Mouse (Mus musculus) testis, adult 2 months (tissue): Measurements from ENCODE around the gene Lcn6. TPM values are rescaled to one million over a fixed set of nuclear protein-coding genes. Genes with fewer than 3 reads are reported as not detected.
A peak's percentile ranks its signal among the peaks of the same experiment; 100 is the strongest.
"Not testable (repeated sequence)": the region's sequence is repeated elsewhere in the genome, so short reads cannot be mapped to it uniquely, and the experiment has no call there.

ENCODE experiments used
- H3K27ac ChIP-seq: fragments of 200-500 bp; 2 replicates; pipeline ENCODE4 v1.5.1; 2012; ENCODE audit warnings: low read depth, low read length; ENCODE audit not compliant: control insufficient read depth, insufficient read depth
- H3K27me3 ChIP-seq: fragments of 200-500 bp; 2 replicates; pipeline ENCODE4 v1.6.1; 2012; ENCODE audit warnings: mild to moderate bottlenecking, low read length, moderate library complexity; ENCODE audit not compliant: control insufficient read depth, insufficient read depth
- H3K36me3 ChIP-seq: fragments of 200-500 bp; 2 replicates; pipeline ENCODE4 v1.6.1; 2012; ENCODE audit warnings: mild to moderate bottlenecking, low read length; ENCODE audit not compliant: control insufficient read depth, insufficient read depth
- H3K4me1 ChIP-seq: fragments of 200-500 bp; 2 replicates; pipeline ENCODE4 v1.6.1; 2012; ENCODE audit warnings: low read length; ENCODE audit not compliant: control insufficient read depth, insufficient read depth
- H3K4me3 ChIP-seq: fragments of 200-500 bp; 2 replicates; pipeline ENCODE4 v1.5.1; 2012; ENCODE audit warnings: low read depth, mild to moderate bottlenecking, low read length, moderate library complexity, mixed read lengths; ENCODE audit not compliant: control insufficient read depth
- CTCF ChIP-seq: fragments of 200-500 bp; IDR thresholded peaks from 2 replicates; pipeline ENCODE4 v1.5.1; 2012; ENCODE audit warnings: low read depth, mild to moderate bottlenecking, inconsistent platforms, low read length, moderate library complexity; ENCODE audit not compliant: control insufficient read depth, insufficient read depth, insufficient replicate concordance
- POLR2A ChIP-seq: fragments of 200-500 bp; IDR thresholded peaks from 2 replicates; pipeline ENCODE4 v1.6.1; 2012; ENCODE audit warnings: low read depth, mild to moderate bottlenecking, inconsistent platforms, low read length, moderate library complexity; ENCODE audit not compliant: control insufficient read depth
- polyA plus RNA-seq: library from polyadenylated mRNA; depleted of rRNA; stranded (reverse); fragments of >200 nt; gene quantifications from 2 replicates; pipeline ENCODE4 v1.2.3, GENCODE M21; 2012; rRNA removed

Lcn6 gene
- polyA plus RNA-seq, 1 experiment = not detected

DNA sequence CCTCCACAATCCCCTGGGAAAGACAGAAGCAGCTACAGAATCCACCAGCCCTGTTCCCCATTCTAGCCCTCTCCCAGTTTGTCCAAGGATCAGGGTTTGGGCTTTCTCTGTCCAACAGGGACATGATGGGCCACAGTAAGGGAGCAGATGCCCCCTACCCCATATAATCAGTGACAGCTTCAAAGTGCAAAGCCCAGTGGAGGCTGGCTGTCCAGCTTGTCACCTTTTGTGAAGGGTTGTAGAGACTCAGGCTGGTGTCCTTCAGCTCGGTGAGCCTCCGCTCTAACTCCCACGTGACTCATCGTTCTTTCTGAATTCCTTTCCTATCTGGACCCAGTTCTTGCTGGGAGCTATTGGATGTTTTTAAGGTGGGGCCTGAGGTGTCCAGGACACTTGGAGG is 27.1 kb downstream of the Lcn6 start:
- H3K4me1 ChIP-seq = no peaks in the 10 kb centered on the region
- TF ChIP-seq POLR2A (no peak), CTCF (no peak)
- no peaks in the 10 kb centered on the region for H3K36me3 ChIP-seq
- no peak overlapping the region for H3K27ac ChIP-seq
- no peaks in the 10 kb centered on the region for H3K27me3 ChIP-seq
- H3K4me3 ChIP-seq = no peak overlapping the region

DNA sequence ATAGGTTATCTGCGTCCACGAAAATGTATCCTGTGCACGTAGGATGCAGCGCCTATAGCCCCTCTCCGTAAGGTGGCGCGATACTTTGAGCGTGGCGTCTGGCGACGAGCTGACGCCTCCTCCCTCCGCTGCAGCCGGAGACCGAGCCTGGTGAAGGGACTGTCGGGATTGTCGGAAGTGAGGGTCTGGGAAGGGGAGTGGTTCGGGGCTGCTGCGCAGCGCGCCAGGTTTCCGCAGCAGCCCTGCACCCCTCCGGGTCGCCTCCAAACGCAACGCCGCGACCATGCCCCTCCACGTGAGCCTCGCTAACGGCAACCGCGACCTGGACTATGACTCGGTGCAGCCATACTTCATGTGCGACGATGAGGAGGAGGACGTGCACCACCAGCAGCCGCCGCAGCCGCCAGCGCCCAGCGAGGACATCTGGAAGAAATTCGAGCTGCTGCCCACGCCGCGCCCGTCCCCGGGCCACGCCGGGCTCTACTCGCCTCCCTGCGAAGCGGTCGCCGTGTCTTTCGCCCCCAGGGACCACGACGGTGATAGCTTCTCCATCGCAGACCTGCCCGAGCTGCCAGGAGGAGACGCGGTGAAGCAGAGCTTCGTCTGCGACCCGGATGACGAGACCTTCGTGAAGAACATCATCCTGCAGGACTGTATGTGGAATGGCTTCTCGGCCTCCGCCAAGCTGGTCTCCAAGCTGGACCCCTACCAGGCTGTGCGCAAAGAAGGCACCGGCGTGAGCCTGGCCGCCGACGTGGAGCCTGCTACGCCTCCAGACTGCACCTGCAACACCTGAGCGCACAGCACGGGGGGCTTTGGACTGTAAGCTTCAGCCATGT is 30.3 kb downstream of the Lcn6 start, which contains the start of gene Bmyc:
Gene Bmyc, plus strand, starts transcription at position 97 of the 839 bp plus-strand sequence.
- Histone ChIP-seq H3K27me3 (no peaks in the 10 kb centered on the region), H3K4me3 (peak within 1 kb of the TSS; percentile 84), H3K36me3 (no peaks in the 10 kb centered on the region), H3K27ac (peak within 1 kb of the TSS; percentile 5), H3K4me1 (no peaks in the 10 kb centered on the region)
- TF ChIP-seq CTCF = peak; percentile 31; the same call in 1 of the 2 replicates
- peak; percentile 28; the same call in 1 of the 2 replicates for TF ChIP-seq POLR2A

GRCm38 (mm10) chr2:25708121-25708520 is 31.5 kb downstream of the Lcn6 start:
- Histone ChIP-seq H3K36me3 (no peaks in the 10 kb centered on the region), H3K4me3 (no peak overlapping the region), H3K4me1 (no peaks in the 10 kb centered on the region), H3K27ac (no peak overlapping the region), H3K27me3 (no peaks in the 10 kb centered on the region)
- TF ChIP-seq POLR2A = no peak
- TF ChIP-seq CTCF = 0 out of 2 replicates have a peak, but pooled peaks have one; percentile 6

DNA sequence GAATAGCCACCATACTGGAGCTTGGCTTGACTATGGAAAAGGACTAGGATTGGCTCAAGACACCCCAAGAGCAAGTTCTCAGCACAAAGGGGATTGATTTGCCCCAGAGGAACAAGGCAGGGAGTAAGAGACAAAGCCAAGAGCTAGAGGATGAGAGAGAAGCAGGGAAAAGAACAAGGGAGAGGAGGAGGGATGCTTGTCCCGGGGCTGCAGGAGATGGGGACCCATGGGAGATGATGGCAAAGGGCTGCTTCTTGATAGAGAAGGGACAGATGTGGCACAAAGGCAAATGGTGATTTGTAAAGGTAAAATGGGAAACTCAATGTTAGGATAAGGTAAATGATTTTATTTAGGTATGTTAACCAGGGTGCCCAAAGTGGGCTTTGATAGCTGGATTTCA is 32.5 kb downstream of the Lcn6 start:
- H3K27me3 ChIP-seq, H3K4me3 ChIP-seq, H3K4me1 ChIP-seq, H3K36me3 ChIP-seq, H3K27ac ChIP-seq: not testable (repeated sequence)

- not testable (repeated sequence) for H3K4me3 ChIP-seq, H3K36me3 ChIP-seq, H3K4me1 ChIP-seq, H3K27ac ChIP-seq, H3K27me3 ChIP-seq
These were observed 33.2 kb downstream of the Lcn6 start for GRCm38 (mm10) chr2:25709791-25710190.

DNA sequence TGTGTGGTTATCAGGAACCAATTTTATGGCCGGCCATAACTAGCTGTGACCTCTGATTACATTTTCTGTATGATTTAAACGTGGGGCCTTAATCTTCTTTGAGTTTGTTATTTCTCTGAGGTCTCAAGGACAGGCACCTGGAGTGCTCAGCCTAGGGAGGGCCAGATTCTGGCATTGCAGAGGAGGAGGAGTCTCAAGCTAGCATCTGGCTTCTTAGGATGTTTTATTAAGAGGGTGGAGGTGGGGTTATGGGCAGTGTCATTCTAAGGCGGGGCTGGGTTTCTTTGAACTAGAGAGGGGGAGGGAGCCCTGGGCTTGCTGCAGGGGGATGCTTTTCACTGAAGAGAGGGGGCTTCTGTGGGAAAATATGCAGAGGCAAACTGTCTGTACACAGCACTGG is 35.1 kb downstream of the Lcn6 start:
- not testable (repeated sequence) for H3K4me1 ChIP-seq, H3K36me3 ChIP-seq, H3K27me3 ChIP-seq, H3K27ac ChIP-seq, H3K4me3 ChIP-seq

DNA sequence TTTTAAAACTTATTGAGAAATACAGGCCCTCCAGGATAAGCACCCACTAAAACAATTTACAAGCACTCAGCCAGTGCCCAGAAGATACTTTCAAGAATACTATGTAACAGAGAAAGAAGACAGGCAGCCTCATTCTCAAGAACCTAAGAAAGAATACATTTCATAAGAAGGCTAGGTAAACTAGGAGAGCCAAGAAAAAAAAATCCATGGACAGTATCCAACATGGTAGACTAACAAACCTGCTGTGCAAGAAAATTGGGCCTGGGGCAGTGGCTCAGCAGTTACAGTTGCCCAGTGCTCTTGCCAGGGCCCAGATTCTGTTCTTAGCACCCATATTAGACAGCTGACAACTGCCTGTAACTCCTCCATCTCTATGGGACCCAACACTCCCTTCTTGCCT is 40.6 kb downstream of the Lcn6 start:
- Histone ChIP-seq H3K27ac (no peak overlapping the region), H3K4me3 (no peak overlapping the region), H3K36me3 (no peaks in the 10 kb centered on the region), H3K27me3 (no peaks in the 10 kb centered on the region), H3K4me1 (no peaks in the 10 kb centered on the region)
- no peak for TF ChIP-seq CTCF

Other genes starting within 250 kb of the Lcn6 start
- gene Abca2, start 248.1 kb upstream of the Lcn6 start, polyA plus RNA-seq = 17.3 and 18.3 TPM in 2 replicates
- gene Clic3, start 219.9 kb upstream of the Lcn6 start, polyA plus RNA-seq = 0.78 and 11.8 TPM in 2 replicates
- 34.3 and 35.8 TPM in 2 replicates for gene Paxx, start 215.7 kb upstream of the Lcn6 start, polyA plus RNA-seq
- 311 and 369 TPM in 2 replicates for gene Ptgds, start 206.7 kb upstream of the Lcn6 start, polyA plus RNA-seq
- gene Lcn12, start 182.9 kb upstream of the Lcn6 start, polyA plus RNA-seq = 5.7 TPM in 1 of 2 replicates, not detected in the other
- 137 and 166 TPM in 2 replicates for gene Fbxw5, start 176.0 kb upstream of the Lcn6 start, polyA plus RNA-seq
- 58.4 and 70.5 TPM in 2 replicates for gene C8g, start 175.1 kb upstream of the Lcn6 start, polyA plus RNA-seq
- 12.2 and 12.7 TPM in 2 replicates for gene Traf2, start 129.8 kb upstream of the Lcn6 start, polyA plus RNA-seq
- gene Edf1, start 118.9 kb upstream of the Lcn6 start, polyA plus RNA-seq = 170 and 227 TPM in 2 replicates
- gene Mamdc4, start 101.9 kb upstream of the Lcn6 start, polyA plus RNA-seq = 1.7 and 8.5 TPM in 2 replicates
- 102 and 112 TPM in 2 replicates for gene Phpt1, start 101.6 kb upstream of the Lcn6 start, polyA plus RNA-seq
- gene Ajm1, start 95.0 kb upstream of the Lcn6 start, polyA plus RNA-seq = 0.11 and 0.19 TPM in 2 replicates
- gene Rabl6, start 68.3 kb upstream of the Lcn6 start, polyA plus RNA-seq = 40.9 and 46.2 TPM in 2 replicates
- 101 and 107 TPM in 2 replicates for gene Ccdc183, start 59.1 kb upstream of the Lcn6 start, polyA plus RNA-seq
- 24.0 and 26.8 TPM in 2 replicates for gene Tmem141, start 54.8 kb upstream of the Lcn6 start, polyA plus RNA-seq
- 0.07 and 0.54 TPM in 2 replicates for gene Fcna, start 48.8 kb upstream of the Lcn6 start, polyA plus RNA-seq
- gene Lcn8, start 23.7 kb upstream of the Lcn6 start, polyA plus RNA-seq = not detected in 2 replicates
- not detected in 2 replicates for gene Lcn5, start 18.8 kb upstream of the Lcn6 start, polyA plus RNA-seq
- not detected in 2 replicates for gene Lcn10, start 5.9 kb downstream of the Lcn6 start, polyA plus RNA-seq
- gene Obp2a, start 23.3 kb downstream of the Lcn6 start, polyA plus RNA-seq = not detected in 2 replicates
- 6.3 and 6.4 TPM in 2 replicates for gene Bmyc, start 30.0 kb downstream of the Lcn6 start, polyA plus RNA-seq
- gene Obp2b, start 60.2 kb downstream of the Lcn6 start, polyA plus RNA-seq = not detected in 2 replicates
- not detected in 2 replicates for gene Lcn3, start 88.8 kb downstream of the Lcn6 start, polyA plus RNA-seq
- not detected in 2 replicates for gene Lcn11, start 100.2 kb downstream of the Lcn6 start, polyA plus RNA-seq
- 14.4 and 17.0 TPM in 2 replicates for gene Gm13539, start 105.5 kb downstream of the Lcn6 start, polyA plus RNA-seq
- gene Glt6d1, start 139.1 kb downstream of the Lcn6 start, polyA plus RNA-seq = 55.2 and 62.6 TPM in 2 replicates
- not detected in 2 replicates for gene Lcn9, start 146.4 kb downstream of the Lcn6 start, polyA plus RNA-seq
- gene Sohlh1, start 170.5 kb downstream of the Lcn6 start, polyA plus RNA-seq = 8.0 and 8.5 TPM in 2 replicates
- 6.8 and 7.8 TPM in 2 replicates for gene Kcnt1, start 186.9 kb downstream of the Lcn6 start, polyA plus RNA-seq